Mouse (Mus musculus) cerebellum, adult 2 months (tissue): ENCODE measurements around the gene Adamtsl3. TPM values are rescaled to one million over a fixed set of nuclear protein-coding genes. Genes with fewer than 3 reads are reported as not detected.

ENCODE experiments used
- DNase-seq, 2 experiments: peaks; one replicate each; pipeline ENCODE4 v3.0.0; 2021
- H3K27ac ChIP-seq: fragments of 200-500 bp; 2 replicates; pipeline ENCODE4 v1.5.1; 2012; ENCODE audit warnings: low read length, control low read depth, inconsistent platforms; ENCODE audit not compliant: insufficient read depth
- H3K27me3 ChIP-seq: fragments of 200-500 bp; 2 replicates; pipeline ENCODE4 v1.6.1; 2012; ENCODE audit warnings: inconsistent platforms, mild to moderate bottlenecking, low read length, moderate library complexity; ENCODE audit not compliant: control insufficient read depth, insufficient read depth
- H3K4me1 ChIP-seq: fragments of 200-500 bp; 2 replicates; pipeline ENCODE4 v1.6.1; 2011; ENCODE audit warnings: low read length; ENCODE audit not compliant: control insufficient read depth, insufficient read depth
- H3K4me3 ChIP-seq: fragments of 200-500 bp; replicated peaks from 2 replicates; pipeline ENCODE3; 2011; ENCODE audit warnings: mild to moderate bottlenecking, low read depth, low read length, control low read depth; ENCODE audit not compliant: insufficient read depth
- CTCF ChIP-seq: fragments of 200-500 bp; IDR thresholded peaks from 2 replicates; pipeline ENCODE4 v1.5.1; 2011; ENCODE audit warnings: low read depth, mild to moderate bottlenecking, control low read depth, low read length, moderate library complexity, borderline replicate concordance; ENCODE audit not compliant: insufficient read depth
- POLR2A ChIP-seq: fragments of 200-500 bp; IDR thresholded peaks from 2 replicates; pipeline ENCODE4 v1.6.1; 2011; ENCODE audit warnings: low read length, control low read depth, borderline replicate concordance; ENCODE audit not compliant: insufficient read depth
- WGBS: fragments of 180-500 bp; shearing (Covaris S2); methylation state at CpG from one replicate; pipeline ENCODE4 v1.1.7; 2018; 5-methylcytosine and 5-hydroxymethylcytosine counted together
- polyA plus RNA-seq: library from polyadenylated mRNA; depleted of rRNA; stranded (reverse); fragments of >200 nt; gene quantifications from 2 replicates; pipeline ENCODE4 v1.2.3, GENCODE M21; 2012

The Adamtsl3 gene
- polyA plus RNA-seq, 1 experiment: 0.72 TPM

DNA sequence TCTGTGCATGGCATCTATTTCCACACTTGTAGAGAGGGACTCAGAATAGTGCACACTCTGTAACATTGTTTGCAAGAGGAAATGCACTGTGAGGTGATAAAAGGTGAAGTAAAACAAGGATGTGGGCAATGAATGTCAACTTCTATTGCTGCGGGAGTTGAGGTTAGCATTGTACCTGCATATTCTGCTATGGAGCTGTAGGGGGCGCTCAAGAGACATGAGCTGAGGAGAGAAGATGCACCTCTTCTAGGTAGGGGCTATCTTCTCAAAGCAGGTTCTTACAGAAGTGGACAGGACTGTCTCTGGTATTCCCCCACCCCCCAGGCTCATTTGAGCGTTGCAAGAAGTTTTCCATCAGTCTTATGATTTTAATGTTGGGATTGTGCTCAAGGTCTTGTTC, 3.7 kb downstream of the Adamtsl3 start:
- WGBS: 60% methylated on average over 3 of the region's 3 CpGs
- Histone ChIP-seq H3K27me3 (no peaks in the 10 kb centered on the region; the same call in 1 of the 2 replicates), H3K4me1 (no peaks in the 10 kb centered on the region), H3K4me3 (no peak overlapping the region), H3K27ac (no peak overlapping the region)
- no peak for DNase-seq
- TF ChIP-seq POLR2A: no peak
- no peak for TF ChIP-seq CTCF

GRCm38 (mm10) chr7:82341476-82341875, 6.0 kb downstream of the Adamtsl3 start:
- 33% methylated on average over 8 of the region's 8 CpGs for WGBS
- TF ChIP-seq CTCF: no peak
- no peak for TF ChIP-seq POLR2A
- H3K4me3 ChIP-seq: no peak overlapping the region

DNA sequence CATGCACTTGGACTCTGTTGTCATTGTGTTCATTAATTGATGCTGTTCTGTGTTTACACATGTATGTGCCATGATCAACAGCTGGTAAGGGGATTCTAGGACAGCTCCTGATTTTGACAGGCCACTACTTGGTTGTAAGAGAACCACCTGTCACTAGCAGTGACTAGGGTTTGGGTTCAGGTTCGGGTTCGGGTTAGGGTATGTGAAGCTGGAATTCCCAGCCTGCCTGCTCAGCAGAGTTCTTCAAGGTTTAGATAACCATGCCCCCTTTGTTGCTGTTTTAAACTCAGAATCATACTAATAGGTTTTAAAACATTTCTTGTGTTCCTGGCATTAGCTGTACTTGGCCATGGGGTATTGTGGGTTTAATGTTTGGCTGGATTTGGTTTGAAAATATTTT, 11.2 kb downstream of the Adamtsl3 start:
- no peak overlapping the region for H3K27ac ChIP-seq
- H3K27me3 ChIP-seq: no peaks in the 10 kb centered on the region
- TF ChIP-seq POLR2A (no peak), CTCF (no peak)
- no peak for DNase-seq
- WGBS: 94% methylated on average over 2 of the region's 2 CpGs
- H3K4me1 ChIP-seq: no peaks in the 10 kb centered on the region
- H3K4me3 ChIP-seq: no peak overlapping the region

More at GRCm38 (mm10) chr7:82341476-82341875, 6.0 kb downstream of the Adamtsl3 start:
- Histone ChIP-seq H3K27me3 (no peaks in the 10 kb centered on the region; the same call in 1 of the 2 replicates), H3K27ac (no peak overlapping the region), H3K4me1 (no peaks in the 10 kb centered on the region)
- no peak for DNase-seq

- DNase-seq: no peak
- WGBS: 89% methylated on average over 7 of the region's 7 CpGs
- no peaks in the 10 kb centered on the region for H3K27me3 ChIP-seq
- no peak overlapping the region for H3K4me3 ChIP-seq
- no peak for TF ChIP-seq CTCF
- no peak for TF ChIP-seq POLR2A
- H3K27ac ChIP-seq: no peak overlapping the region
- H3K4me1 ChIP-seq: no peaks in the 10 kb centered on the region
Observed at GRCm38 (mm10) chr7:82349796-82350195, 14.3 kb downstream of the Adamtsl3 start.

DNA sequence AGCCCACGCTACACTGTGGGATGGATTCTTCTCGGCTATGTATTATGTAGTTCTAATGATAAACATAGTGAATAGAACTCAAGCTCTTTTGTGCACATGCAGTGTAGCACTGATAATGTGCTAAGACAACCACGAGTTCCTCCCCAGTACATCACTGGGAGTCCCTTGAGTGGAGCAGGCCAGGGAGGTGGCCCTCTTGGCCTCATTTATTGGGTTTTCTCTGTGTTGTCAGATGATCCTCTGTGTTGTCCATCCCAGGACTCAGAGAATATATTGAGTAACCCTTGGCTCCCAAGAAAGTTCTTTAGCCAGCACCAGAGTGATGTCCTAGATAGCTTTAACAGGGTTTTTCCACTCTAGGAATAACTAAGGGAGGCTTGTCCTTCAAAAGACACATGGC, 14.9 kb downstream of the Adamtsl3 start:
- no peak for TF ChIP-seq CTCF
- no peak for TF ChIP-seq POLR2A
- H3K4me1 ChIP-seq: no peaks in the 10 kb centered on the region
- no peak overlapping the region for H3K27ac ChIP-seq
- 80% methylated on average over 3 of the region's 3 CpGs for WGBS
- H3K4me3 ChIP-seq: no peak overlapping the region
- no peak for DNase-seq
- no peaks in the 10 kb centered on the region for H3K27me3 ChIP-seq

DNA sequence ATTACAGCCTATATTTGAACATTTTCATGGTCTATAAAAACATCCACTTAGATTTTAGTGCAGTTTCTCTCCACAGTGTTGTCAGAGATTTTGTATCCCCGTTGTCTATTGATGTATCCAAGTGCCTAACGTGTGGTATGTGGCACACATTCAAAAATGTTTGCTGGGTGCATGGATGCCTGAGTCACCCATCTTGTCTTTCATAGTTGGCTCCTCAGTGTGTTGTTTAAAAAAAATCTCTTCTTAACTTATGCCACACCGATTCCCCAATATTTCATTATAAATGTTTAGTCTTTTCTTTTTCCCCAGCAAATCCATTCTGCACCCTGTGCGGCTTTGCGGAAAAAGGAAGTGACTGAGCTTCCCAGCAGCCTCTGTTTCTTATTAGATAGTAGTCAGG, 23.7 kb downstream of the Adamtsl3 start:
- TF ChIP-seq POLR2A: no peak
- no peak for TF ChIP-seq CTCF
- Histone ChIP-seq H3K4me3 (no peak overlapping the region), H3K27ac (no peak overlapping the region), H3K27me3 (no peaks in the 10 kb centered on the region), H3K4me1 (no peaks in the 10 kb centered on the region)
- 66% methylated on average over 5 of the region's 5 CpGs for WGBS
- no peak for DNase-seq

DNA sequence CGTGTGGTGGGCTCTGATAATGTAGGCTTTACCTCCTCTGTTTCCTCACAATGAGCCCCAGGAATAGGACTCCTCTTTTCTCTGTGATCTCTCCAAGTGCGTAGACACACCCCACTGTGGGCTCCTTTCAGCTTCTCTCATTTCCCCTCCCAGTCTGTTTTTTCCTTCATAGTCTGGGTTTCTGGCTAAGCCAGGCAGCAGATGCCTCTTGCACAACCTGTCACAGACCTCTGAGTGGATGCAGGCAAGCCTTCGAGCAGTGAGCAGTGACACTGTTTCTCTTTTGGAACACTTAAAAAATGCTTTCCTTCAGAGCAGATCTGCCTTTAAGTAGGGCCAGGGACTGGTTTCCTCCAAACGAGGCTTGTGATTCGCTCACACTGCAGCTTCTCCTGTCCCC, 24.2 kb downstream of the Adamtsl3 start:
- WGBS: 55% methylated on average over 5 of the region's 5 CpGs
- H3K27ac ChIP-seq: no peak overlapping the region
- TF ChIP-seq CTCF (no peak), POLR2A (no peak)
- no peak overlapping the region for H3K4me3 ChIP-seq
- DNase-seq: no peak
- H3K27me3 ChIP-seq: no peaks in the 10 kb centered on the region
- H3K4me1 ChIP-seq: no peaks in the 10 kb centered on the region

GRCm38 (mm10) chr7:82360186-82360585, 24.7 kb downstream of the Adamtsl3 start:
- Histone ChIP-seq H3K4me3 (no peak overlapping the region), H3K27ac (no peak overlapping the region), H3K4me1 (no peaks in the 10 kb centered on the region), H3K27me3 (no peaks in the 10 kb centered on the region)
- no peak for DNase-seq
- WGBS: 92% methylated on average over 4 of the region's 4 CpGs
- TF ChIP-seq CTCF (no peak), POLR2A (no peak)
